Mouse (Mus musculus) lung, embryonic 15.5 days (tissue): Measurements from ENCODE around the gene Gm49673. TPM values are rescaled to one million over a fixed set of nuclear protein-coding genes. Genes with fewer than 3 reads are reported as not detected.
"Not testable (repeated sequence)": the region's sequence is repeated elsewhere in the genome, so short reads cannot be mapped to it uniquely, and the experiment has no call there.

Source experiments
- ATAC-seq: fragments of 200-750 bp; cut with Nextera tagmentation; 2 replicates; pipeline ENCODE4 v1.8.0; 2017; ENCODE audit warnings: moderate number of reproducible peaks, borderline replicate concordance; ENCODE audit not compliant: low FRiP score, low TSS enrichment; ENCODE audit errors: extremely low read depth
- H3K27ac ChIP-seq: fragments of 300-500 bp; sonication (generic); 2 replicates; pipeline ENCODE4 v1.5.1; 2015; ENCODE audit warnings: moderate library complexity, mild to moderate bottlenecking, inconsistent platforms
- H3K27me3 ChIP-seq: fragments of 300-500 bp; sonication (generic); 2 replicates; pipeline ENCODE4 v1.6.1; 2015; ENCODE audit warnings: inconsistent platforms
- H3K36me3 ChIP-seq: fragments of 300-500 bp; sonication (generic); 2 replicates; pipeline ENCODE4 v1.6.1; 2015; ENCODE audit warnings: inconsistent platforms
- H3K4me1 ChIP-seq: fragments of 300-500 bp; sonication (generic); 2 replicates; pipeline ENCODE4 v1.6.1; 2015; ENCODE audit warnings: inconsistent platforms
- H3K4me2 ChIP-seq: fragments of 300-500 bp; sonication (generic); 2 replicates; pipeline ENCODE4 v1.6.1; 2015; ENCODE audit warnings: inconsistent platforms, mild to moderate bottlenecking, moderate library complexity
- H3K4me3 ChIP-seq: fragments of 300-500 bp; sonication (generic); 2 replicates; pipeline ENCODE4 v1.5.1; 2015; ENCODE audit warnings: mild to moderate bottlenecking, inconsistent platforms
- H3K9ac ChIP-seq: fragments of 300-500 bp; sonication (generic); 2 replicates; pipeline ENCODE4 v1.6.1; 2015; ENCODE audit warnings: inconsistent platforms
- H3K9me3 ChIP-seq: fragments of 300-500 bp; sonication (generic); 2 replicates; pipeline ENCODE4 v1.6.1; 2016; ENCODE audit warnings: inconsistent platforms
- WGBS: fragments of 180-500 bp; shearing (Covaris S2); methylation state at CpG from one replicate; pipeline ENCODE4 v1.1.7; 2015; 5-methylcytosine and 5-hydroxymethylcytosine counted together
- polyA plus RNA-seq: library from polyadenylated mRNA; unstranded; fragments of >200 nt; fragmentation: Nextera tagmentation; extraction: Ambion mirVana; gene quantifications from 2 replicates; pipeline ENCODE4 v1.2.1, GENCODE M21; 2015

Gene Gm49673
- polyA plus RNA-seq, 1 experiment from 2014 or later = 0.21 TPM

- not testable (repeated sequence) for H3K36me3 ChIP-seq, H3K4me2 ChIP-seq, H3K4me1 ChIP-seq, H3K9ac ChIP-seq, H3K9me3 ChIP-seq, H3K4me3 ChIP-seq, ATAC-seq, H3K27ac ChIP-seq, H3K27me3 ChIP-seq
- 56% methylated on average over 2 of the region's 3 CpGs for WGBS
Observed at GRCm38 (mm10) chr17:8056637-8057138, 90.9 kb downstream of the Gm49673 start.

DNA sequence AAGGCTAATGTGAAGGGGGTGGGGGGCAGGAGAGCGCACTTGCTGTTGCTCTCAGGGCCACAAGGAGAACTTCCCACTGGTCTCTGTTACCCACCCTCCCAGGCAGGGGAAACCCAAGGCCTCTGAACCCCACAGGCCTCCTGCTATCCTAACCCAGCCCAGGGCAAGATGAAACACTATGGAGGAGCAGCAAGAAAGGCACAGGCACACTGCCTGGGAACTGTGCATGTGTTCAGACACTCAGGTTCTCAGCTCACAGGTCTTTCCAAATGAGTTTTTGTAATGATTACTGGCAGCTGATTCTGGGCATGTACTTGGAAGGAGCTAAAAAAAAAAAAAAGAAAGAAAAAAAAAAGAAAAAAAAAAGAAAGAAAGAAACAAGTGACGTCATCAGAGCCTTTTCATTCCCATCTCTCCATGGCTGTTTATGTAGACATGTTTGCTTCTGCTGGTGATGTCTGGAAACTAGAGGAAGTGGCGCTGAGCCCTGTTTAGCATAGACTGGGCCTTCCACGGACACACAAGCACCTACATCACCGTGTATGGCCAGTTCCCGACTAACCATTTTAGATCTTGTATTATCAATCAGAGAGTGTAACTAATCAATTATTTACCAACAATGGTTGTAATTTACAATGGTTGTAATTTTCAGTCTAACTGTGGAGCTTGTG lies 91.5 kb downstream of the Gm49673 start:
- not testable (repeated sequence) for H3K27ac ChIP-seq, H3K4me3 ChIP-seq, H3K9ac ChIP-seq, H3K9me3 ChIP-seq, H3K36me3 ChIP-seq, H3K27me3 ChIP-seq, ATAC-seq, H3K4me1 ChIP-seq, H3K4me2 ChIP-seq
- 53% methylated on average over 4 of the region's 6 CpGs for WGBS

DNA sequence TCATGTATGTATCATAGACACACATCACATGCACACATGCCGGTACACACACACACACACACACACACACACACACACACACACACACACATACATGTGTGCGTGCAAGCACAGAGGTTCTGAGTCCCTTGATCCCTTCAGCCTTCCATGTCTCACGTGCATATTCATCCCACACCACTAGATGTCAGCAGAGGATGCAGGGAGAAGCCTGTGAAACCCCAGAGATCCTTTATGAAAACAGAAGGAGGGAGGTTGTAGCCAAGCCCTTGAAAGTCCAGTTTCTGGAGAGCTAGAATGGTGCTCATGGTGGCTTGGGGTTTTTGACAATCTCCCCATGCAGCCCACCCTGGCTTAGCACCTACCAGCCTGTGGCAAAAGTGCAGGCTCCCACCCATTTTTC lies 96.3 kb downstream of the Gm49673 start:
- not testable (repeated sequence) for H3K27ac ChIP-seq, H3K27me3 ChIP-seq, H3K36me3 ChIP-seq, H3K4me1 ChIP-seq, H3K9ac ChIP-seq, ATAC-seq, H3K9me3 ChIP-seq, H3K4me2 ChIP-seq, H3K4me3 ChIP-seq
- WGBS = 23% methylated on average over 3 of the region's 3 CpGs

DNA sequence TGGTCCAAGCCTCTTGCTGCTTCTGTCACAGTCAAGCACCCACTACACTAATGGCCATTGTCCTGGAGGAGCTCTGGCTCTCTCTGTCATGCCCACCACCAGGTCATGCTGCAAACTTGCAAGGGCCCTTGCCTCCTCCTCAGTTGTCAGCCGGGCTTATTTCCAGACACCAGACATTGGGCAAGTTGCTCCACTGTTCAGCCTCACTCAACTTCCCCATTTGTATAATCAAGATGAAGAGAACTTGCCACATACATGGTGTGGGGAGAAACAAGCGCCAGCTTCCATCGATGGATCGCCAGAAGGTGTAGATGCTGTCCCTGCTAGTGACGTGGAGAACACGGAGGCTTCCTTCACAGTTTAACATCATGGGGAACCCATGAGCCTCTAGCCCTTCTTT lies 97.4 kb downstream of the Gm49673 start:
- H3K4me1 ChIP-seq, H3K4me2 ChIP-seq, H3K4me3 ChIP-seq, H3K27ac ChIP-seq, H3K9me3 ChIP-seq, ATAC-seq, H3K36me3 ChIP-seq, H3K9ac ChIP-seq, H3K27me3 ChIP-seq: not testable (repeated sequence)
- 85% methylated on average over 5 of the region's 6 CpGs for WGBS

GRCm38 (mm10) chr17:8046178-8046577 lies 101.4 kb downstream of the Gm49673 start:
- not testable (repeated sequence) for H3K4me1 ChIP-seq, H3K4me2 ChIP-seq, H3K27ac ChIP-seq, H3K27me3 ChIP-seq, H3K36me3 ChIP-seq, H3K4me3 ChIP-seq, H3K9ac ChIP-seq, H3K9me3 ChIP-seq, ATAC-seq
- 0% methylated on average over 2 of the region's 5 CpGs for WGBS

DNA sequence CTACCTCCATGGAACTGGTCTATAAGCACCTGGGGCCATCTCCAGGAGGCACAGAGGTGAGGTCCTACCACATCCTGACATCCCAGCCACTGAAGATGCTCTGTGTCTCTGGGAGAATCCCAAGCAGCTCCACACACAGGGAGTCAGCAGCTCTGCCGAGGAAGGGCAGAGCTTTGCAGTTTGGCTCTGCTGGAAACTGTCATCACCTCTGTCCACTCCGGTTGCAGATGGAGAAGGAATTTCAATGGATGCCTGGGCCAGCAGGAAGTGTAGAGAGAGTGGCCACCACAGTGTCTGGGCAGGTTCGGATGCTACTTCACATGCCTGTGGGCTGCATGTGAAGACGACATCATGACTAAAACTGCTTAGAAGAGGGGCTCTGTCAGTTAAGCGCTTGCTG lies 106.4 kb downstream of the Gm49673 start:
- H3K36me3 ChIP-seq, H3K27me3 ChIP-seq, H3K27ac ChIP-seq, H3K4me2 ChIP-seq, H3K4me3 ChIP-seq, ATAC-seq, H3K9me3 ChIP-seq, H3K9ac ChIP-seq, H3K4me1 ChIP-seq: not testable (repeated sequence)
- WGBS = no CpG with 5 or more reads among the region's 5 CpGs

DNA sequence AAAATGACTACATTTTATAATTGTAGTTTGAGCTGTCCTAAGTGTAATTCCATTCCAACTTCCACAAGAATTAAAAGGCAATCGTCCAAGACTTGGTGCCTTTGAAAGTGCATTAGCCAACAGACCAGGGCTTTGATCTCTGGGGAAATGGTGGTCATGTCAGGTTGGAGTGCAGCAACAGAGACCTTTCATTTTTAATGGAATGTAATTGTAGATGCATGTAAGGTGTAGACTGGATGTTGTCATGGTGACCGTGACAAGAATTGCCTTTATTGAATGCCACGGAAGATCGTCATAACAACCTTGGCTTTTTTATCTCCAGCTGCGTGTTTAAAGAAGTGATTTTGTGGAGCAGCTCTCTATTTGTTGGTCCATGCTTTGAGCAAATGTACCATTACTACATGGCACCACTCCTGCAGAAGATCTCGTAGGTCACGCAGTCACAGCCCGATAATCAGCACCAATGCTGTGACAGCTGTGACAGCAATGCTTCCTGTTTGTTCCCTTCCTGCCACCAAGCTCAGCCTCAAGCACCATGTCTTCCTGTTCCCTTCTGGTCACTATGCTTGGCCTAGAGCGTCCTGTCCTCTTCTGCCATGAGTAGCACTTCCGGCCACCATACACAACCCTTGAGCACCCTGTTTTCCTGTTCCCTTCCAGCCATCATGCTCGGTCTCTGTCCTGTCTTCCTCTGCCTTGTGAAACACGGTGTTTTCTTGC lies 107.5 kb downstream of the Gm49673 start:
- not testable (repeated sequence) for H3K9me3 ChIP-seq, H3K4me3 ChIP-seq, H3K36me3 ChIP-seq, ATAC-seq, H3K4me2 ChIP-seq, H3K9ac ChIP-seq, H3K4me1 ChIP-seq, H3K27me3 ChIP-seq, H3K27ac ChIP-seq
- WGBS = no CpG with 5 or more reads among the region's 12 CpGs

GRCm38 (mm10) chr17:8036976-8037375 lies 110.6 kb downstream of the Gm49673 start:
- not testable (repeated sequence) for H3K4me2 ChIP-seq, H3K36me3 ChIP-seq, H3K27ac ChIP-seq, H3K4me1 ChIP-seq, ATAC-seq, H3K4me3 ChIP-seq, H3K9ac ChIP-seq, H3K9me3 ChIP-seq, H3K27me3 ChIP-seq
- 63% methylated on average over 4 of the region's 6 CpGs for WGBS

Other genes with a start within 250 kb of the Gm49673 start
- 0.64 and 0.84 TPM in 2 replicates for gene Tagap, start 221.8 kb downstream of the Gm49673 start, polyA plus RNA-seq
- 47.6 and 55.2 TPM in 2 replicates for gene Rsph3a, start 202.2 kb downstream of the Gm49673 start, polyA plus RNA-seq
- gene Rnaset2a, start 309 bp upstream of the Gm49673 start, polyA plus RNA-seq = 37.3 and 37.5 TPM in 2 replicates
- 33.9 and 35.9 TPM in 2 replicates for gene Fgfr1op, start 17.7 kb upstream of the Gm49673 start, polyA plus RNA-seq
- not detected in 2 replicates for gene Ccr6, start 88.3 kb upstream of the Gm49673 start, polyA plus RNA-seq
- gene Mpc1, start 135.1 kb upstream of the Gm49673 start, polyA plus RNA-seq = 176 and 180 TPM in 2 replicates
- 75.8 and 79.9 TPM in 2 replicates for gene Sft2d1, start 163.3 kb upstream of the Gm49673 start, polyA plus RNA-seq
- gene Prr18, start 189.7 kb upstream of the Gm49673 start, polyA plus RNA-seq = 1.7 TPM in 2 replicates
- gene T2, start 208.2 kb upstream of the Gm49673 start, polyA plus RNA-seq = 0.26 and 0.68 TPM in 2 replicates